Mouse (Mus musculus) urinary bladder, adult 18-20 months (tissue): Measurements from ENCODE around the gene Selplg.

Experiments
- DNase-seq, 2 experiments: peaks; one replicate each; pipeline ENCODE4 v3.0.0; 2022; ENCODE audit warnings: low spot score in 2 of 2, mixed read lengths in 2 of 2

Selplg gene

GRCm38 (mm10) chr5:113771213-113772162 is 61.0 kb downstream of the Selplg start:
- DNase-seq, result peak; percentile 76 to 95

GRCm38 (mm10) chr5:113768806-113769205 is 63.6 kb downstream of the Selplg start:
- DNase-seq, result no peak
